Mouse (Mus musculus): Measurements from ENCODE around the gene Gm11042. TPM values are rescaled to one million over a fixed set of nuclear protein-coding genes. Genes with fewer than 3 reads are reported as not detected.

Gm11042 gene
- polyA plus RNA-seq, 1 experiment from 2014 or later: not detected

GRCm38 (mm10) chr12:74267049-74267448 lies 49.1 kb downstream of the Gm11042 start:
- 89% methylated on average over 4 of the region's 4 CpGs for WGBS
- no peak overlapping the region for H3K27ac ChIP-seq (replicated peaks)
- H3K36me3 ChIP-seq (ENCODE audit: control insufficient read depth, insufficient read depth, low read length): no peaks in the 10 kb centered on the region
- H3K4me3 ChIP-seq (ENCODE audit: low read depth, low read length): no peak overlapping the region
- H3K9ac ChIP-seq (ENCODE audit: low read length): no peak overlapping the region
- H3K4me2 ChIP-seq (replicated peaks; ENCODE audit: low read depth): no peak overlapping the region
- DNase-seq (ENCODE audit: low spot score) (no peak), ATAC-seq (ENCODE audit: low FRiP score, low TSS enrichment) (no peak)
- TF ChIP-seq EP300 (optimal IDR thresholded peaks at IDR 0.05) (no peak), CTCF (IDR thresholded peaks at IDR 0.05; ENCODE audit: low read depth) (no peak)
- H3K9me3 ChIP-seq (ENCODE audit: control insufficient read depth, low read length): no peaks in the 10 kb centered on the region
- no peaks in the 10 kb centered on the region for H3K4me1 ChIP-seq (replicated peaks; ENCODE audit: control insufficient read depth, insufficient read depth)
- no peaks in the 10 kb centered on the region for H3K27me3 ChIP-seq (ENCODE audit: control insufficient read depth, insufficient read depth, low read length)
